Mouse (Mus musculus) layer of hippocampus, adult 11-12 months (tissue): ENCODE data around the gene Art3.

Experiments used
- DNase-seq: peaks from one replicate; pipeline ENCODE4 v3.0.0; 2022; ENCODE audit warnings: low spot score

The Art3 gene

GRCm38 (mm10) chr5:92331635-92332338 lies at the start of gene Art3:
Gene Art3 (plus strand): TSS chr5:92331827.
- DNase-seq: no peak

DNA sequence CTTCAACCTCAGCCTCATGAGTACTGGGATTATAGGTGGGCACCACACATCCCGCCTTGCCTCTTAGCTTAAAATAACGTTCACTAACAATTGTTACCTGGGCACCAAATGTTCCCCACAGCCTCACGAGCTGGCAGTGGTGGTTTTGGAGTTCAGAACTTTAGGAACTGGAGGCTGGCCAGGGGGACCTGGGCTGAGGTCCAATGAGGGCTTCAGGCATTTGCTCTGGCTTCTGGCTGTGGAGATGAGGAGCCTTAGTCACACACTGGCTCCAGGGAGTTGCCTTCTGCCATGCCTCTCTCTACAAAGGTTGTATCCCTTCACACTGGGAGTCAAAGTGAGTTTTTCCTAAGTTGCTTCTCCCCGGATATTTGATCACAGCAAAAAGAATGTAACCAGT lies 49.1 kb upstream of the Art3 start:
- DNase-seq: no peak

DNA sequence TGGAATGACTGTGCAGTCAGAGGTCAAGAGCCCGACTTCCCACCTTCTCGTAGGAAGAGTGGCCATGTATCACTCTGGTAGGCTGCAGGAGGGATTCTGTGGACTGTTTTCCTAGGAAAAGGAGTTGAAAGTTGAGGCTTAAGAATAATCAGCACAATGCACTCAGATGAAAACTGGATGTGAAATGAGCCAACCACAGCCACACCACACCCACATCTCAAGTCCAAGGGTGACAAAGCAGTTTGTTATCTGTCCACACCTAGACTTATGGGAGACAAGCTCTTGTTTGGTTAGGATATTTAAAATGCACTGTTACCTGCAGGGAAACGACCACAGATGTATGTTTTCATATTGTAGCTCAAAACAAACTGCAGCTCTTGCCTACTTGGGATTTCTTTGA lies 48.5 kb upstream of the Art3 start:
- no peak for DNase-seq

DNA sequence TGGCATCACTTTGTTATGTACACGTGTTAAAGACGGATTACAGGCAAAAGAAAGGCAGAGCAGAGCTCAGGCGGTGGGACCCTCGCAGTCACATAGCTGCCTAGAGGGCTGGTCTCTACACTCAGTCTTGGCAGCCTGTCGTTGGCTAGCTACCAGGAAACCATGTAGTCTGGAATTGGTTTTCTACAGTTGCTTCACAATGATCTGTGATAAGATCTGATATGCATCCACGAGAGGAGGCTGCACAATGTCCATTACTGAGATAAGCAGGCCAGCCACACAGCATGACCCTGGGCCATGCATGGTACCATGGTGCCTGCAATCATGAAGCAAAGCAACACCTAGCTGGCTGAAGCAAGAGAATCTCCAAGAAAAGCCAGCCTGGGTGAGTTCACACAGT lies 43.8 kb upstream of the Art3 start:
- DNase-seq: no peak

GRCm38 (mm10) chr5:92291652-92292414 lies 39.8 kb upstream of the Art3 start:
- no peak for DNase-seq

- no peak for DNase-seq
Observed at GRCm38 (mm10) chr5:92294525-92294924, 37.1 kb upstream of the Art3 start.

DNA sequence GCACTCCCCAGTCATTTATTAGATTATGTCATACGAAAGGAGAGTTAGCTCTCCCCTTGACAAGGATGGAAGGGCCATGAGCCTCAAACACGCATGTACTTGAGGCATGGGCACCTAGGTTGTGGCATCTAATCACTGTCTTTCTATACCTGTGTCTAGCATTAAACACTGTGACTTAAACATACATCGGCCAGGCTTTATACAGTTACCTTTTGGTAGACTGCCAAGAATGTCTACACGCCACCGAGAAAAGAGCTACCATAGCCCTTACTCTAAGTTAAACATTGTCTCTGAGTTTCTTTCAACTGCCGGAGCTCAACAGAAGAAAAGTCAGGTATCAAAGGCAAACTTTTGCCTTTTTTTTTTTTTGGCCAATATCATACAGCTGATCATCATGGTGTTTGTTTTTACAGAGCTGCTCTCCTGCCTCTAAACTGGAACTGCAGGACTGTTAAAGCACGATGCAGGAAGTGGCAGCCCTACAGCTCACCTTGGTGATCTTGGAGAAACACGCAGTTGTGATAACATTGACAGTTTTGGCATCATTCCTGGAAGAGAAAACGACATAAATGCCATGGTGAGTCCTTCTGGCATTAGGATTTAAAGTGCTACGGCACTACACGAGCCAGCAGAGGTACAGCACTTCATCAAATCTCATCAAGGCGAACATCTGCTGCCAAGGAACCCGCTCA lies 29.3 kb upstream of the Art3 start:
- no peak for DNase-seq

DNA sequence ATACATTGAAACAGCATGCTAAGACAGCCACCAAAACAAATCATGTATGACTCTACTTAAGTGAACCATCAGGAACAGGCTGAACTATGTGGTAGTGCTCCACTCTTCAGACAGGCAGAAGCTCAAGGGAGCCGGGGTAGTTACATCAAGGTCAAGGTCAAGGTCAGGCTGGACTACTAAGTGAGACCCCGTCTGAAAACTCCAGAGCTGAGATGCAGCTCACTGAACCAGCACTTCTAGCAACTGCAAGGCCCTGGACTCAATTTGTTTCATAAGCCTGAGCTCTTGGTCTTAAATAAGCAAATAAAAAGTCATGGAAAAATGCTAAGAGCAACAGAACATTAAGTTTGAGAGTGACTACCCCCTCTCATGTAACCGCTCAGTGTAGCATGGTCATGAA lies 27.3 kb upstream of the Art3 start:
- no peak for DNase-seq

DNA sequence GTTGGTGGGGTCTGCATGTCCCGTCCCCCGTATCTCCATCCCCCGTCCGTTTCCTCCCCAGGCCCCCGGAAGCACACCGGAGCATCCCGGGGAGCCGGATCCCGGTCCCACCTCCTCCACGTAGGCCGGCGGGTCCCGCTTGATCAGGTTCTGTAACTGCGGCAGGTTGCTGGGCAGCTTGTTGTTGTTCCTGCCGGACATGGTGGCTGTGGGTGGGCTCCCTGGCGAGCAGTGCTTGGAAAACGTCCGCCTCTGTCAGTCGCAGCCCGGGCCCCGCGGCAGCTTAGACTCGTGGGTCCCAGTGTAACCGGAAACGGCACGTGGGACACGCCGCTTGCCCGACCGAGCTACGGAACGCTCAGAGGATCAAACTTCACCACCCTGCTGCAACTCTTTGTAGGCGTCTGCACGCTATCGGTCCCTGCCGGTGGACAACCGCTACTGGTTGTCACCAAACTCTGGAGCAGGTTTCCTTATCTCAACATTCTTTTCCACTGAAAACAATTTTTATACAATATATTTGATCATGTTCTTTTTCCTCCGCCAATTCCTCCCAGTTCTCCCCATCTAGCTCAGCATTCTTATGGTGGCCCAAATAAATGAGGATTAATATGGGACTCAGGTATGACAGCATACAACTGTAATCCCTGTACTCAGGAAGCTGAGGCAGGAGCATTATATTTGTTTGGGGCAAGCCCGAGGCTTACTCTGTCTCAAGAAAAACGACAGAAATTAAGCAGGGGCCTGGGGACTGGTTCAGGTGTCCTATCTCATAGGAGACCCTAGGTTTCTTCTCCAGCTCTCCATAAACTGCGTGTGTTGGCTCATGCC lies 21.7 kb upstream of the Art3 start, which contains the start of gene Sdad1:
Gene Sdad1, minus strand, starts transcription at position 799 of the 831 bp plus-strand sequence.
- DNase-seq: peak; percentile 94

DNA sequence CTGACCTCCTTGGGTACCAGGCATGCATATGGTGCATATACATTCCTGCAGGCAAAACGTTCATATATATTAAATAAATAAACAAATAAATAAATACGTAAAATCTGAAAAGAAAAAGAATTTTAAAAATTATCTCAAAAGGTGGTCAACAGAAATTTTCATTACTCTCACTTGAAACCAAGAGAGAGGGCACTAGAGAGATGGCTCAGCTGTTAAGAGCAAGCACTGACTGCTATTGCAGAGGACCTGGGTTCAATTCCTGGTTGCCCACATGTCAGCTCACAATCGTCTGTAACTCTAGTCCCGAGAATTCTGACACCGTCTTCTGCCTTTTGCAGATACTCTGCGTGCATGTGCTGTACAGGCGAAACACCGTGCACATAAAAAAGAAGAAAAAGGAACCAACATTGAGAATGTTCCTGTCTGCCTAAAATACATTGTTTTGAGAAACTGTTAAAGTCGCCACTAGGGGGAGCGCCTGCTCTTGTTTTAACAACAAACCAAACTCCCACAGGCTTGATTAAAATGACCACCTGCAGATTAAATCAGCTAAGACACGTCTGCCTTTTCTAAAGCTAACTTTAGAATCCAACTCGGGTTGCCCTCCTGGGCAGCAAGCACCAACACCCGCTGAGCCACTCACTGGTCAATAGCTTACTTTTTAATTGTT lies 19.4 kb upstream of the Art3 start:
- peak; percentile 96 for DNase-seq

- no peak for DNase-seq
Observed at GRCm38 (mm10) chr5:92313776-92314175, 17.9 kb upstream of the Art3 start.

- no peak for DNase-seq
Observed at GRCm38 (mm10) chr5:92318119-92318518, 13.5 kb upstream of the Art3 start.

GRCm38 (mm10) chr5:92318596-92318995 lies 13.0 kb upstream of the Art3 start:
- no peak for DNase-seq

GRCm38 (mm10) chr5:92321631-92322400 lies 9.8 kb upstream of the Art3 start:
- no peak for DNase-seq

DNA sequence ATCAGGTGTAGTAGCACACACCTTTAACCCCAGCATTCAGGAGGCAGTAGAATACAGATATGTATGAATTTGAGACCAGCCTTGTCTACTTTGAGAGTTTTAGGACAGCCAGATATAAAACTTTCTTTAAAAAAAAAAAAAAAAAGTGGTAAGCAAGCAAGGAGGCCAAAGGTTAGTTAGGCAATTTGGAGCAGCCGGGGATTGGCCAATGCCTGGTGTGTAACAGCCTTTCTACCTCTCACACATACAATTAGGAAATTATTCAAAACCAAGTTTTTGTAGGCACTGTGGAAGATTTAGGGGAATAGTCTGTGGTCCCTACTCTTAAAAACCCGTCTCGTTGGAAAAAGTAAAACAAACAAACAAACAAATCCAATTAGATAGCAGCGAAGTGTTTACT lies 9.0 kb upstream of the Art3 start:
- DNase-seq: no peak

- DNase-seq: no peak
Observed at GRCm38 (mm10) chr5:92323264-92323663, 8.4 kb upstream of the Art3 start.

GRCm38 (mm10) chr5:92327367-92327766 lies 4.3 kb upstream of the Art3 start:
- no peak for DNase-seq

GRCm38 (mm10) chr5:92327929-92328328 lies 3.7 kb upstream of the Art3 start, which contains the start of gene Cxcl9:
Gene Cxcl9 (minus strand): TSS chr5:92328079.
- DNase-seq: no peak

DNA sequence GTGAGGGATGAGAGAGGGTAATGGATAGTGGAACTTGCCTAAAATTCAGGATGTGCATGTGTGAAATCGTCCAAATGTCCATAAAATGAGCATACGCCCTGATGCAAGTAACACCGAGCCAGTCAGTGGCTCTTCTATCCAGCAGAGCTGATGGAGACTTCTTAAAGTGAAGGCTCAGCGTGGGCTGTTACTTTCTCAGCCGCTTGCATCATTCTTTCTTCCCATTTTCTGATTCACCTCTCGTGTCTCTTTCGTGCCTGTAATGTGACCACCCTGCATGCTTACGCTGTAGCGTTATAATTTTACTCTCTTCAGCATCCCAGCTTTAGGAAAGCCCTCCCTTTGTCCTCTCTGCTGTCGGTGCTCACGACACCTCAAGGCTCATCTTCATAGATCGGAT lies 505 bp upstream of the Art3 start:
- DNase-seq: no peak

DNA sequence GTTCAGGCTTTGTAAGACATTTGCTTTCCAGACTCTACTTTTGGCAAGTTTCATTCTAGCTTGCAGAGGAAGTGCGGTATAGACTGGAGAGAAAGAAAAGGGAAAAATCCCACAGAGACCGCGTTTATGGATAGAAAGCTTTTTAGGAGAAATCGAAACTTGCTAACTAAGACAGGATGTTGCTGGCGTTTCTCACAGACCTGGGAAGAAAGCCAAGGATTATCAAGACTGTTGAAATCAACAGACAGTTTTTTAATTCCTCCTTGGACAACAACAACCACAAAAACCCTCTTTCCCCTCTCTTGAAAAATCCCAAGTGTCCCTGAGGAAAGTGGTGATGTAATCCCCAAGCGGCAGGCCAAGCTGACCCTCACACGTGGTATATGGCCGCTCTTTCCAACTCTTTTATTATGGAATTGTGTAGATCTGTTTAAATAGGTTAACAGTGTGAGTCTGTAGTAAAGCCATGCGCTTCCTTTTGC lies 773 bp downstream of the Art3 start:
- no peak for DNase-seq

- DNase-seq: no peak
Observed at GRCm38 (mm10) chr5:92336743-92337142, 5.1 kb downstream of the Art3 start.
